Mouse (Mus musculus) liver, embryonic 12.5 days (tissue): ENCODE measurements around the gene Cd300lg. TPM values are rescaled to one million over a fixed set of nuclear protein-coding genes. Genes with fewer than 3 reads are reported as not detected.

ENCODE experiments used
- polyA plus RNA-seq: library from polyadenylated mRNA; unstranded; fragments of >200 nt; fragmentation: Nextera tagmentation; extraction: Ambion mirVana; gene quantifications from 2 replicates; pipeline ENCODE4 v1.2.1, GENCODE M21; 2016

Gene Cd300lg
- polyA plus RNA-seq, 1 experiment from 2014 or later: 0.51 TPM

Other genes starting within 250 kb of the Cd300lg start
- gene Meox1, start 147.1 kb upstream of the Cd300lg start, polyA plus RNA-seq: 0.72 and 1.3 TPM in 2 replicates
- gene Sost, start 74.5 kb upstream of the Cd300lg start, polyA plus RNA-seq: 0.10 TPM in 2 replicates
- not detected in 2 replicates for gene Cfap97d1, start 57.2 kb upstream of the Cd300lg start, polyA plus RNA-seq
- 12.9 and 13.4 TPM in 2 replicates for gene Dusp3, start 54.5 kb upstream of the Cd300lg start, polyA plus RNA-seq
- gene Mpp3, start 13.0 kb upstream of the Cd300lg start, polyA plus RNA-seq: 0.66 and 0.85 TPM in 2 replicates
- gene Mpp2, start 47.0 kb downstream of the Cd300lg start, polyA plus RNA-seq: 15.1 and 16.7 TPM in 2 replicates
- gene Ppy, start 59.8 kb downstream of the Cd300lg start, polyA plus RNA-seq: not detected in 2 replicates
- 0.32 TPM in 1 of 2 replicates, not detected in the other for gene Pyy, start 66.3 kb downstream of the Cd300lg start, polyA plus RNA-seq
- gene Nags, start 104.0 kb downstream of the Cd300lg start, polyA plus RNA-seq: 7.7 and 8.8 TPM in 2 replicates
- gene Tmem101, start 114.9 kb downstream of the Cd300lg start, polyA plus RNA-seq: 16.3 TPM in 2 replicates
- 84.3 and 85.8 TPM in 2 replicates for gene Lsm12, start 143.8 kb downstream of the Cd300lg start, polyA plus RNA-seq
- 18.0 and 19.7 TPM in 2 replicates for gene G6pc3, start 148.1 kb downstream of the Cd300lg start, polyA plus RNA-seq
- 21.7 and 23.1 TPM in 2 replicates for gene Hdac5, start 188.7 kb downstream of the Cd300lg start, polyA plus RNA-seq
- 19.5 and 19.7 TPM in 2 replicates for gene BC030867, start 207.4 kb downstream of the Cd300lg start, polyA plus RNA-seq
- gene Asb16, start 227.2 kb downstream of the Cd300lg start, polyA plus RNA-seq: 0.05 TPM in 1 of 2 replicates, not detected in the other
- 28.4 and 28.9 TPM in 2 replicates for gene Tmub2, start 243.4 kb downstream of the Cd300lg start, polyA plus RNA-seq